Mouse (Mus musculus) adrenal gland, adult (tissue): ENCODE measurements around the gene Gm20388.

Source experiments
- DNase-seq, 2 experiments: peaks; one replicate each; pipeline ENCODE4 v3.0.0; 2022 to 2023; ENCODE audit warnings: low spot score in 1 of 2; ENCODE audit not compliant: inconsistent age in 2 of 2

Gm20388 gene

DNA sequence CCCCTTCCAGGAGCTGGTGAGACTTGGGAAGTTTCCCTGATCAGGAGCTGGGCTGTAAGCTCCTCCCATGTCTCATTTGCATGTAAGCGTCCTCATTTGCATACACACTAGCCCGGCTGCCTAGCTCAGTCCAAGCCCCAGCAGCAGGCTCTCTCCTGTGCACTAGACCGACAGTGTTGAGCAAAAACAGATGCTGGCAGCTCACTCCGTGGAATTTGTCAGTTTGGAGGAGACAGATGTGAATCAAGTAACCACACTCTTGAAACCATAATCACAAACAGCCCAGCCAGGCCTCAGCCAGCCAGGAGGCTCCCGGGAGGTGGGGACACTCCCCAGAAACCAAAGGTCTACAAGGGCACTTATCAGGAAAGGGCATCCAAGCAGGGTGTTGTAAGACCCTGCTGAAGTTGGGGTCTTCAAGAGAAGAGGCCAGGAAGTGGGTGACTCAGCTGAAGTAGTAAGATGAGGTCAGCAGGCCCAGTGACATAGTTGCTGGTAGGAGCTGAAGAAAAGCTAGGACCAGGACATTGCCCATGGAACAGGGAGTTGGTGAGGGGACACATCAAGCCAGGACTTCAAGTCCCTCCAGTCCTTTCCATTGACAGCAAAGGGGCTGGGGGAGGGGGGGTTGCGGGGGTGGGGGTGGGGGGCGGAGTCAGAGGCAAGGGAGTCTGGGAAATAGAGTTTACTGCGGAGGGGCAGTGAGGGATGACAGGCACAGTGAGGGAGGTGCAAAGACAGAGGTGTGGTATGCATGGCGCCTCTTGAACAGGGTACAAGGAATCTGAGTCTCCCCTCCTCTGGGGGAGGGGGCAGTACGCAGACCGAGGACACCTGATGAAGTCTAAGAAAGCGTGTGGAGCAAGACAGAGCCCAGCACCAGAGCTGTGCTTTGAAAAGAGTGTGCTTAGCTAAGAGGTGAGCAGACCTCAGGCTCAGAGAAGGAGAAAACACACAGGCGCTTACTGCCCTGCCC lies 306.5 kb downstream of the Gm20388 start:
- peak; percentile 21 to 60 for DNase-seq

DNA sequence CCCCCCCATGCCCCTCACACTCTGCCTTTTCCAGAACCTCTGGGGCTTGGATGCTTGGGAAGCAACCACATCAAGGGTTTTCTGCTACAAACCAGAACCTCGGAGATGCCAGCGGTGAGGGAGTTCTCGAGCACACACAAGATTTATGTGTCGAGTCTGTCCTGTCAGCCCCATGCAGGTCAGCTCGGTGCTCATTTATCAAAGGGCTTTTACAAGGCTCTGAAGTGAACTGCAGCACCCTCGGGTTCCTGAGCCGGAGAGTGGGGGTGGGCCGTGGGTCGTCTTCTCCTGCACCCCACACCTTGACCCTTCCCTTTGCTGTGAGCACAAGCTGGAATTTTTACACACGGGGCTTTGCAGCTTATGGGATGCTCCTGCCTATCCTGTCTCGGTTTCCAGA lies 311.9 kb downstream of the Gm20388 start:
- peak; percentile 56 to 65 for DNase-seq

DNA sequence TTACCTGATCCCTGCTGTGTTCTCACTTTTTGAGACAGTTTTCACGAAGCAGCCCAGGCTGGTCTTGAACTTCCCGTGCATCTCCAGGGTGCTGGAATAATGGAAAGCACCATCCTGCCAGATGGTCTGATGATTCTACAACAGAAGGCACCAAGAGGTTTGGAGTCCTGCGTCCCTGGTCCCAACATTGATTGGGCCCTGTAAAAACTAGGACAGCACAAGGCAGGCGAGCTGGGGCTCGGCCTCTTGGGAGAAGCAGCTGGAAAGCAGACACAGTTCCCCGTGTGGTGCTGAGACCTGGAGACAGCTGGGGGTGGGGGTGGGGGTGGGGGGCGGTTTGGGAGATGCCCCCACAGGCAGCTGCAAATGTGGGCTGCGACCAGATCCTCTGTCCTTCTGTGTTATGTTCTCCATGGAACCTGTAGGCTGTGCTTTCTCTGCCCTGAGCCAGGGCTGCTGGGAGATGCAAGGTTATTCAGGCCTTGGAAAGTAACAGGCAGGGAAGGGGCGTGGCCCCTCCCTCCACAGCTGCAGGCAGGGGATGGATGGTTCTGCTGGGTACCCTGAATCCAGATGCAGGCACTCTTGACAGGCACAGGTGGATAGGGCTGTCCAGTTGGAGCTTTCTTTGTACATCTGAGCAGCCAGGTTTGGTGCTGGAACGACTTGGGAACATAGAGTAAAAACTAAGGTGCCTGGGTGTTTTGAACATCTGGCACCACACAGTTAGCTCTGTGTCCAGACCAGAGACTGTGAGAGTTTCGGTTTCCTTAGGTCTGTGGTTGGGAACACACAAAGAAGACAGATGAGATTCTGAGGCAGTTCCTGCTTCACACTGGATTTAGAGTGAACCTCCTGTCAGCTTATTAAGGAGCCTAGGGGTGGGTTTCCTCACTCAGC lies 314.1 kb downstream of the Gm20388 start:
- peak in 1 of 2 experiments; percentile 75 for DNase-seq

DNA sequence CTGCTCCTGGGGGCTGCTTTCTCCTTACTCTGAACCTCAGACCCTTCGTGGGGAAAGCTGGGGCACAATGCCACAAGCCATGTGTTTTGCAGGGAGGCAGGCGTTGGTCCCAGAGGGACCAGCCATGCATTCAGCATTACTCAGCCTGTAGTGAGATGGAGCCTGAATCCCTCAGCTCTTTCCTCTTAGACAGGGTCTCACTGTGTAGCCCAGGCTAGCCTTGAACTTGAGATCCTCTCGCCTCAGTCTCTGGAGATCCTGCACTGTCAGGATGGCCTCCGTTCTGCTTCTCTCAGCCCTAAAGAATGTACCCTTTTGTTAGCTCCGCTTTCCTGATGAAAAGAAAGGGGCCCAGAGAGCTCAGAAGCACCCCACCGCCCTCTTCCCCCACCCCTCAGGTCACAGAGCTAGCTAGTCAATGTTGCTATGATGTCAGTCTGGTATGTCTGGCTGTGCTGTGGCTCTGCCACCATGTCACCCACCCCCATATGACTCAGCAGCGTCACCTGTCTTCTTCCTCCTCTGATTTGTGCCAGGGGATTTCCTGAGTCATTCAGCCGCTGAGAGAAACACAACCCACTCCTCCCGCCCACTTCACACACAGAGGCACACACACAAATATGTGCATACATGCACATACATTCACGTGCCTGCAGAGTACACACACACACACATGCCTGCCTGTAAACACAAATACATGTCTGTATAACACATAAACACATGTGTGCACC lies 314.9 kb downstream of the Gm20388 start:
- DNase-seq = peak; percentile 83 to 86

DNA sequence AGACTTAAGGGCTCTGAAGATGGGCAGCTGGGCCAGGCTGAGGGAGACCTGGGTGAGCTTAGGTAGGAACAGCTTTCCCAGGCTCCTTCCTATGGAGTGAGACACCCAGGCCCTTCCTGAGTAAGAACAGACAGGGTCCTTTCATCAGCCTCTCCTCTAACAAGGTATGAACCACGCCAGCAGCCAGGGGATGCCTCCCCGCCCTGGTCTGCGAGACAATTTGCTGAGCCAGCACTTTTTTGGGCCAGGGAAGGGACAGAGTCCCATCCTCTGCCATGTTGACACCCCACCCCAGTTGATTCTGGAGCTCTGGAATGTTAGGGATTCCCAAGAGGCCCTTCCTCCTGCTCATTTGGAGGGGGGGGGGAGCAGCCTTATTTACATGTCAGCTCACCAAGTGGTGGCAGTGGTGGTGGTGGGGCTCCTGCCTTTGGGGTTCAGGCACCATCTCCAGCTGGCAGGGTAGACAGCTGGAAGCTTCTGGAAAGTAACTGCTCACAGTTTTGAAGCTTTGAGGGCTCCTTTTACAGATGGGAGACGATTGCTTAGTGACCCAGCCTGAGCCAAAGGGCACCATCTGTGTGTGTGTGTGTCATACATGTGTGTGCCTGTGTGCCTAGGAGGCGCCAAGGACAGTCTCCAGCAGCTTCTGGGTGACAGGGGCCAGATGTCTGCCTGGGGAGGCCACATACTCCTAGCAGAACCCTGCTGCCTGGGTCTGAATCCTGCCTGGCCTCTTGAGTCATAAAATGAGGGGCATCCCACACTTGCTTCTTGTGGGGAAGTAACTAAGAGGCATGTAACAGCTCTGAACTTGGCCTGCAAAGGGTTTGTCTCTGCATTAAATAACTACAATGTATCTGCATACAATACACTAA lies 316.3 kb downstream of the Gm20388 start:
- DNase-seq = peak in 1 of 2 experiments; percentile 62

DNA sequence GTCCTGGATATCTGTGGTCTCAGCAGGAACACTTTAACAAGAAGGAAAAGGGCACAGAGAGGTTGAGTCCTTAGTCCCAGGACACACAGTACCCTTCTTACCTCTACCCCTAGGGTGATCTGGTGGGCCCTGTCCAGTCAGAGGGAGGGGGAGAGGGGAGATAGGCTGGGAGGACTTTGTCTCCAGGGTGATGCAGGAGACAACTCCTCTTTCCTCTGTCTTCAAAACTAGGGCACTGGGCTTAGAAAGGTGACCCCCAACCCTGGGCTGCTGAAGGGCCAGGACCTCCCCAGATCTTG lies 316.9 kb downstream of the Gm20388 start:
- DNase-seq = no peak

DNA sequence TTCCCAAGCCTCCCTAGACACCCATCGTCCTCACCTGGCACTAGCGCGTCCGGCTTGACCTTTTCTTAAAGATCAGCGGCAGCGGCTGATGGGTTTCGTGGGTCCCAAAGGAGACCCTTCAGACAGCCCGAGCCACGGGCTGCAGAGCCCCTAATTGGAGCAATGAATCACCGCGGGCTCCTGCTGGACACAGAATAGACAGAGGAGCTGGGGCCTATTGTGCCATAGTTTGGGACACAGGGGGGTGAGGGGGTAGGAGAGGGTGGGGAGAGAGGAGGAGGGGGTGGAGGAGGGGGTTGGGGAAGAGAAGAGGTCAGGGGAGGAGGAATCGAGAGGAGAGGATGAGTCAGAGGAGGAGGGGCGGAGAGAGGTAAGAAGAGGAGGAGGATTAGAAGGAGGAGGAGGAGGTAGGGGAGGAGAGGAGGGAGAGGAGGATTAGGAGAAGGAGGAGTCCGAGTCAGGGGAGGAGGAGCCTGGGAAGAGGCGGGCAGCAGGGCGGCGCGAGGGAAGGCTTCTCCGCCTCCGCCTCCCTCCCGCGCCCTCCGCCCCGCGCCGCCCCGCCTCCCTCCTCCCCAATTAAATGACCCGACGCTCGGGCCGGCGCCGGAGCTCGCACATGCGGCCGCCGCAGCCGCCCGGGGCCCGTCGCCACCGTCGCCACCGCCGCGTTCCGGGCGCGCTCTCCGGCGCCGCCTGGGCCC lies 317.4 kb downstream of the Gm20388 start, which contains the start of gene Gse1:
Gene Gse1 (plus strand): TSS at position 566 of the 701 bp plus-strand sequence.
- DNase-seq = peak; percentile 93 to 96

DNA sequence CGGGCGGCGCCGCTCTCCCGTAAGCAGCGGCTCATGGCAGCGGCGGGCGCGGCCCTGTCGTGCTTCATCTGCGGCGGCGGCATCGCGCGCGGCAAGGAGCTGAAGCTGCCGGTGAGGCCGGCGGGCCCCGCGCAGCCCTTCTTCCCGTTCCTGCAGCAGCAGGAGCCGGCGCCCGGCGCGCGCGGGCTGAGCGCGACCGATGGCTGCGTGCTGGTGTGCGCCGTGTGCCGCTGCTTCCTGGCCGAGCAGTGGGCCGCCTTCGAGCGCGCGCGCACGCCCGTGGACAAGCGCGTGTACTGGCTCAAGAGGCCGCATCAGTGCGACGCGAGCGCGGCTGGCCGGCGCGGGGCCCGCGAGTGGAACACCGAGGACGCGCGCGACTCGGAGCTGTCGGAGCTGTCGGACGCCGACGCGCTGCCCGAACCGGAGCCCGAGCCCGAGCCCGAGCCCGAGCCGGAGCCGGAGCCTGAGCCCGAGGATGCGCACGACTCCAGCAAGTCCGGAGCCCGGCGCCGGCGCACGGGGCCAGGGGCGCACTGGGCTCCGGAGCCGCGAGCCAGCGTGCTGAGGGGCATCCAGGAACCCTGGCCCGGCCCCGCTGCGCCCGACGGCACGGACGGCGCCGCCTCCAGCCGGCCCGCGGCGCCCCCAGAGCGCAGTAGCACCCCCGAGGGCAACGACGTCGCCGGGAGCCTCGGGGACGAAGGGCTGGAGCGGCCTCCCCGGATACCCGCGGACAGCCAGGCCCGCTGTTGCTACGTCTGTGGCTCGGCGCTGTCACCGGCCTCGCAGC lies 318.3 kb downstream of the Gm20388 start:
- peak; percentile 63 to 80 for DNase-seq

DNA sequence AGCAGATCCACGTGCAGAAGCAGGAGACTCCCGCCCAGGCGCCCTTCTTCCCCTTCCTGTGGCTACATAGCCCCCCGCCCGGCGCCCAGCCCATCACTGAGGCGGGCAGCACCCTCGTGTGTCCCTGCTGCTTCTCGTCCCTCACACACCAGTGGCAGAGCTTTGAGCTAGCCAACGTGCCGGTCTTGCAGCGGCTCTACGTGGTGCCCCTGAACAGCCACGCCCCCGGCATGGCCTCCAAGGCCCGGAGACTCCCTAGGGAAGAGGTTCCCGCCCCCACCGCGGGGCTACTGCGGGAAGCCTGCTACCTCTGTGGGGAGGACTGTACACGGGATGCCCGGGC lies 318.9 kb downstream of the Gm20388 start:
- peak; percentile 81 to 88 for DNase-seq

DNA sequence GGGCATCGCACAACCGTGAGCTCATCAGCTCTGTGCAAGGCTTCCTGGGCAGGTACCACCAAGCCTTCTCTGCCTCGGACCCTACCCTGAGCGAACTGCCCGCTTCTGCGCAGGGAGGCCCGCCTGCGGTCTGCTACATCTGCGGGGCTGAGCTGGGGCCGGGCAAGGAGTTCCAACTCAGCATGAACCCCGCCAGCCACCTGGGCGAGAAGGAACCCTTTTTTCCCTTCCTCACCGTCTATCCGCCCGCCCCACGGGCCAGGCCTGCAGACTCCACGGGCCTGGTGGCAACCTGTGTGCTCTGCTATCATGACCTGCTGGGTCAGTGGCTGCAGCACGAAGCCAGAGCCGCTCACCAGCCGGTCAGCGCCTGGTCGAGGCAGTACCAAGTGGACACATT lies 319.4 kb downstream of the Gm20388 start:
- peak in 1 of 2 experiments; percentile 65 for DNase-seq

DNA sequence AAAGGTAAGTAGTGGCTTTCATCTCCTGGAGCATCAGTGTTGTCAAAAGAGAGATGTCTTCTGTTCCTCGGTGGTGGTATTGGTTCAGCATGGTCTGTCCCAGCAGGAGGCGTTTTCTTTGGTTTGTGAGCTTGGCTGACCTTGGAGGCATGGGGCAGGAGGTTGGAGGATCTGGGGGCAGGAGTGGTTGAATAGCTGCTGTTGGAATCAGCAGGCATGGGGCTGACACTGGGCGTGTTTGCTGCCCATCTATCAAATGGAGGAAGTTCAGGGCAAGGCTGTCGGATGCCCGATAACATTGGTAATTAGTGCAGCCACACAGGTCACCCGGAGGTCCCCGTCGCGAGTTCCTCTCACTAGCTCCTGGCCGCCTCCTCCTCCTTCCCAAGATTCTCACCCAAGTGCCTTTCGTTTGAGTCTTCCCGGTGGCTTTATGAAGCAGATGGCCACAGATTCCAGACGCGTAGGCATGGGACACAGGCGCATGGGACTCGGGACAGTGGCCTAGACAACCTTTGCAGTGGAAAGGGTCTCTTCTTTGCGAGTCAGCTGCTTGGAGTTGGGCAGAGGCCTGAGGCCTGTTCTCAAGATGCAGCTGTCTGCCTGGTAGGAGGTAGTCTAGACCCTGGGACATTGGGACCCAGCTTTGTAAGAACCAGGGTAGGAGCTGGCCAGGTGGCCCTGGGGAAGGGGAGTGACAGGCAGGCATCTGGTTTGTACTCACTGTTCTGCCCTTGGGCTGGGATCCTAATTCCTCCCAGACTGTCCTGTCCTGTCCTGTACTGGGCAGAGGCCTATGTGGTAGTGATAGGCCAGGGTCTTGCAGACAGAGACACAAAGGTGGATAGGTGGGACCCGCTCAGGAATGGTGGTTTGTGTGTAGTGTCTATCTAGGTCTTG lies 320.3 kb downstream of the Gm20388 start:
- DNase-seq = peak; percentile 67 to 77

DNA sequence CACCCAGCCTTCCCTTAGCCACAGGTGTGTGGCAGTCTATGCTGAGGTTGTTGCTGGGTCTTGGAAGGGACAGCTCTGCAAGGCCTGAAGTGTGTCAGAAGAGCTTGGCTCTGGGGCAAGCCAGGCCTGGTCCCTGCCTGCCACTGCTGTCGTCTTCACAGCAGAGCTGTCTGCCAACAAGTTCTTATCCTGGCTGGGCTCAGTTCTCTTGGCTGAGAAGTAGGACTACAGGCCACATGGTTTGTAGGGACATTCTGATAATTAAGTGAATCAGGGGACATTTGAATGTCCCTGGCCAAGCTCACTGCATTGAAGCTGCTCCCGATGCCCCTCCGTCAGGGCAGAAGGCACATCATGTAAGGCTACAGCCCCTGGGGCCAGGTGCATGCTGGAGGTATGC lies 321.2 kb downstream of the Gm20388 start:
- DNase-seq = peak in 1 of 2 experiments; percentile 57

DNA sequence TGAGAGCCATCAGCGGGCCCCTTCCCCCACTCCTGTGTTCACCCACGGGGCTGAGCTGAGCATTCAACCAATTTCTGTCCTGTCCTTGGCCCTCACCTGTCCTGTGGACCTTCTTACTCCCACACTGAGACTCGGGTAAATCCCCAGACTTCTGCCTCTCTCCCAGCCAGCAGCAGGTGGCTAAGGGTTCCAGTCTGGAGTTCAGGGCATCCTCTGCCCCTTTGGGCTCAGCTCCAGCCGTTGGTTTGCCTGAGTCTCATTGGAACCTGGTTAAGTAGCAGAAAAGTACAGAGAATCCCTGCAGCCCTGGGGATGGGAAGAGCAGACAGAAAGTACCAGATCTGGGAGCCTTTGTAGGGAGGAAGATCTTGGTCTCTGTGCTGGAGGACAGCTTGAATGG lies 321.8 kb downstream of the Gm20388 start:
- no peak for DNase-seq

DNA sequence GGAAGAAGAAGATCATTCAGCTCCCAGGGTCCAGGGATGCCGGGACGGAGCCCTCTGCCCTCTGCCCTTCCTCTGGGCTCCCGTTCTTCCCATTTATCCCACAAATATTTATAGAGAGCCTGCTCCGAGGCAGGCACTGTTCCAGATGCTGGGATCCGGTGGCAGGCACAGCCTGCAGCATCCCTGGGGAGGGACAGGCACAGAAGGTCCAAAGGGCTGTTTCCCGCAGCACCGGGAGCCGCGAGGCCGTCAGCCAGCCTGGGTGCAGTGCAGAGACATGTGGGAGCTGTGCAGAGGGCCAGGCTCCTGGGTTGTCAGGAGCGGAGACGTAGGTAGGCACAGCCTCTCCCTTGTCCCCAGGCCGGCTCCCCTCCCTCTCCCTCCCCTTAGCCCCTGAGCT lies 322.3 kb downstream of the Gm20388 start:
- peak; percentile 59 to 71 for DNase-seq

DNA sequence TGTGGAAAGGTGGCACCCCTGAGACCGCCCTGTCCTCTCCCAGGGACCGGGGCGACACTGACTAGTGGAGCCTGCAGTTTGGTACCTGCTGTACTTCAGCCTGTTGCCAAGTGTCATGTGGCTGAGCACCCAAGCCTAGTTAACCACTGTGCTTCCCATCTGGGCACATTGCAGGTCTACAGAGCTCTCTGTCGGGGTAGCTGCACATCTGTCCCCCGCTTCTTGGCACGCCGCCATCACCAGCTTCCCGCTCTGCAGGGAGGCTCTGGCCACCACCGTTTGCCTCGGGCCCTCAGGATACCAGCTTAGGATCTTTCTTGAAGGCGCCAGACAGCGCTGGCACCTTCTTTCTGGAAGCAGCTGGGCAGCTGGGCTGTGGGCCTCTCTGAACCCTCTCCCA lies 323.8 kb downstream of the Gm20388 start:
- peak in 1 of 2 experiments; percentile 65 for DNase-seq

DNA sequence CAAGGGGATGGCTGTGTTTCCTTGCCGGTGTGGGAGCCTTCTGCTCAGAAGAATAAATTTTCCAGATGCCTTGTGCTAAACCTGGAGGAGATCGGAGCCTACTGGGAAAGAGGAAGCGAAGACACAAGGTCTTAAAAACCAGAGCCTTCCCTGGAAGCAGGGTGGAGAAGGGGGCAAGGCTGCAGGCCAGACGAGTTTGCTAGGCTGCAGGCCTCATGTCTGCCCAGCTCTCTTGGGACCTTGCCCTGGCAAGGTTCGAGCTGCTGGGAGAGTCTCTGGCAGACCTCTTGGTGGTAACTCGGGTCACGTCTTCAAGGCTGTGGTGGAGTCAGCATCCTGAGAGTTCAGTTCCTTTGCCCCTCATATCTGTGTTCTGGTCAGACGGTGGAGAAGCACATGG lies 324.2 kb downstream of the Gm20388 start:
- no peak for DNase-seq

DNA sequence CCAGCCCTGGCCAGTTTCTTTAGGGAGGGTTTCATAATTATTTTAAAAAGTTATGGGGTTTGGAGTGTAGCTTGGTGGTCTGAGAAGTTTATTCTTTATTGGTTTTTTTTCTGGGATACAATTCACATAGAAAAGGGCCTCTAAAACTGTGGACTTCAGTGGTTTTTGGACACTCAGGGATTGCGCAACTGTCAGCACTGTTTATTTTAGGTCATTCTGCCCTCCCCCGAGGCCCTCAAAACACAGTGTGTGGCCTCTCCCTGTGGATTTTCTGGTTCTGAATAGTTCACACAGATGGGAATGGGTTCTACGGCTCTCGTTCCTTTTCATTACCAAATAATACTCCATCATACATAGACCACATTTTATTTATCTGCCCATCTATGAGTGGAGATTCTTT lies 332.6 kb downstream of the Gm20388 start:
- peak in 1 of 2 experiments; percentile 77 for DNase-seq
